Mouse (Mus musculus) retina, postnatal 7 days (tissue): Measurements from ENCODE around the gene Zmynd12.

Source experiments
- DNase-seq: peaks from one replicate; pipeline ENCODE4 v3.0.0-alpha.2; 2012; ENCODE audit warnings: low read depth, low spot score

Zmynd12 gene

GRCm38 (mm10) chr4:119512731-119513141 lies 90.1 kb downstream of the Zmynd12 start:
- DNase-seq: no peak
